Mouse (Mus musculus) left cerebral cortex, postnatal 14 days (tissue): ENCODE measurements around the gene Kyat3. TPM values are rescaled to one million over a fixed set of nuclear protein-coding genes. Genes with fewer than 3 reads are reported as not detected.

Experiments used
- total RNA-seq, 2 experiments: library from RNA; stranded (reverse); gene quantifications; 2 replicates each; pipeline ENCODE4 v1.2.3; 2021

Kyat3 gene
- total RNA-seq, 2 experiments from 2014 or later: 4.7 to 5.2 TPM

Other genes with a start within 250 kb of the Kyat3 start
- gene Gbp5, start 207.1 kb upstream of the Kyat3 start, total RNA-seq: 1 to 10 TPM; 2.0 to 2.2 TPM
- gene Gbp7, start 170.7 kb upstream of the Kyat3 start, total RNA-seq: 1 to 10 TPM; 3.5 to 3.8 TPM
- gene Gbp3, start 141.0 kb upstream of the Kyat3 start, total RNA-seq: 1 to 10 TPM; 5.6 to 6.3 TPM
- gene Gbp2b, start 106.2 kb upstream of the Kyat3 start, total RNA-seq: not detected
- 1 to 10 TPM; 1.1 TPM for gene Gbp2, start 80.4 kb upstream of the Kyat3 start, total RNA-seq
- 10 to 100 TPM; 38.0 to 42.0 TPM for gene Gtf2b, start 64.0 kb downstream of the Kyat3 start, total RNA-seq
- gene Pkn2, start 181.0 kb downstream of the Kyat3 start, total RNA-seq: 10 to 100 TPM; 23.8 to 30.1 TPM